Mouse (Mus musculus) hindbrain, embryonic 16.5 days (tissue): Measurements from ENCODE around the gene Ddah2. TPM values are rescaled to one million over a fixed set of nuclear protein-coding genes. Genes with fewer than 3 reads are reported as not detected.

Source experiments
- ATAC-seq: fragments of 200-750 bp; cut with Nextera tagmentation; 2 replicates; pipeline ENCODE4 v1.8.0; 2017; ENCODE audit warnings: moderate TSS enrichment, moderate library complexity
- H3K27ac ChIP-seq: fragments of 300-500 bp; sonication (generic); 2 replicates; pipeline ENCODE4 v1.5.1; 2014; ENCODE audit warnings: low read depth, mild to moderate bottlenecking, control low read depth, low read length, moderate library complexity
- H3K27me3 ChIP-seq: fragments of 300-500 bp; sonication (generic); replicated peaks from 2 replicates; pipeline ENCODE4 v1.6.1; 2014; ENCODE audit warnings: low read length; ENCODE audit not compliant: control insufficient read depth, insufficient read depth
- H3K36me3 ChIP-seq: fragments of 300-500 bp; sonication (generic); 2 replicates; pipeline ENCODE4 v1.6.1; 2014; ENCODE audit warnings: mild to moderate bottlenecking, low read length, moderate library complexity, mixed read lengths; ENCODE audit not compliant: control insufficient read depth, insufficient read depth
- H3K4me1 ChIP-seq: fragments of 300-500 bp; sonication (generic); 2 replicates; pipeline ENCODE4 v1.6.1; 2014; ENCODE audit warnings: low read depth, low read length; ENCODE audit not compliant: control insufficient read depth, insufficient read depth
- H3K4me2 ChIP-seq: fragments of 300-500 bp; sonication (generic); 2 replicates; pipeline ENCODE4 v1.6.1; 2014; ENCODE audit warnings: mild to moderate bottlenecking, low read length, control low read depth, moderate library complexity
- H3K4me3 ChIP-seq: fragments of 300-500 bp; sonication (generic); 2 replicates; pipeline ENCODE4 v1.5.1; 2014; ENCODE audit warnings: mild to moderate bottlenecking, low read length, control low read depth, moderate library complexity
- H3K9ac ChIP-seq: fragments of 300-500 bp; sonication (generic); 2 replicates; pipeline ENCODE4 v1.6.1; 2014; ENCODE audit warnings: low read depth, mild to moderate bottlenecking, control low read depth, low read length, moderate library complexity
- H3K9me3 ChIP-seq: fragments of 300-500 bp; sonication (generic); 2 replicates; pipeline ENCODE4 v1.6.1; 2014; ENCODE audit warnings: mild to moderate bottlenecking, low read length, moderate library complexity; ENCODE audit not compliant: control insufficient read depth
- WGBS: fragments of 180-500 bp; shearing (Covaris S2); extraction: QIAGEN DNeasy Blood & Tissue Kit; methylation state at CpG from one replicate; pipeline ENCODE4 v1.1.7; 2014; 5-methylcytosine and 5-hydroxymethylcytosine counted together
- polyA plus RNA-seq: library from polyadenylated mRNA; unstranded; fragments of >200 nt; fragmentation: Nextera tagmentation; extraction: Ambion mirVana; gene quantifications from 2 replicates; pipeline ENCODE4 v1.2.1, GENCODE M21; 2015

Ddah2 gene
- polyA plus RNA-seq, 1 experiment from 2014 or later = 363 TPM

DNA sequence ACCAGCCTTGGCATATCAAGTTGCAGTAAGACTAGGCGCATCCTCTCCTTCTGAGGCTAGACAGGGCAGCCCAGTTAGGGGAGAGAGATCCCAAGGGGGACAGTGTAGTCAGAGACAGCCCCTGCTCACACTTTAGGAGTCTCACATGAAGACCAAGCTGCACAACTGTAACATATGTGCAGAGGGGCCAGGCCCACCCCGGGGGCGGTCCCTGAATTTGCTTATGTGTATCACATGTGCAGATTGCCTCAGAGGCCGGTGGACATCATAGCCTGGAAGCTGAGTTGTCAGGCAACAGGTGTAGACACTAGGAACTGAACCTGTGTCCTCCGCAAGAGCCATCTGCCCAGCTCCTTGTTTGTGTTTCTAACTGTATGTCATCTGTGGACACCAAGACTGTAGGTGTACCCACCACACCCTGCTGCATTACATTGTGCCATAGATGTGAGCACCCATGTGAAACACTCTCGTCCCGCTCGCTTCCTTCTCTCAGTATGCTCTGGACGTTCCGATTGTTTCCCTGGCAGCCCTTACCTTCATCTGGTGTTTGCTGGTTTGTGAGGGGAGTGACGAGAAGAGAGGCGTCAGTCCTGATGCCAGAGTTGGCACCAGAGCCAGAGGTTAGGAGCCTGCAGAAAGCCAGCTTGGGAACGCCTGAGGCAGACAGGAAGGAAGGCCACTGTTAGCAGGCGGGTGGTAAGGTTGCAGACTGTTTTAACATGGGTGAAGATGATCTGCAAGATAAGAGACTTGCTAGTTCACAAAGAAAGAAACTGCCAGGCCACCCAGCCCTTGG lies 33.8 kb downstream of the Ddah2 start:
- H3K4me2 ChIP-seq = no peak overlapping the region
- no peak for ATAC-seq
- H3K4me3 ChIP-seq = no peak overlapping the region
- WGBS = 89% methylated on average over 14 of the region's 14 CpGs
- no peaks in the 10 kb centered on the region for H3K27me3 ChIP-seq
- H3K4me1 ChIP-seq = peaks cover 8% of the 10 kb centered on the region
- H3K27ac ChIP-seq = no peak overlapping the region
- H3K36me3 ChIP-seq = peaks cover 30% of the 10 kb centered on the region
- H3K9ac ChIP-seq = no peak overlapping the region
- H3K9me3 ChIP-seq = no peaks in the 10 kb centered on the region

DNA sequence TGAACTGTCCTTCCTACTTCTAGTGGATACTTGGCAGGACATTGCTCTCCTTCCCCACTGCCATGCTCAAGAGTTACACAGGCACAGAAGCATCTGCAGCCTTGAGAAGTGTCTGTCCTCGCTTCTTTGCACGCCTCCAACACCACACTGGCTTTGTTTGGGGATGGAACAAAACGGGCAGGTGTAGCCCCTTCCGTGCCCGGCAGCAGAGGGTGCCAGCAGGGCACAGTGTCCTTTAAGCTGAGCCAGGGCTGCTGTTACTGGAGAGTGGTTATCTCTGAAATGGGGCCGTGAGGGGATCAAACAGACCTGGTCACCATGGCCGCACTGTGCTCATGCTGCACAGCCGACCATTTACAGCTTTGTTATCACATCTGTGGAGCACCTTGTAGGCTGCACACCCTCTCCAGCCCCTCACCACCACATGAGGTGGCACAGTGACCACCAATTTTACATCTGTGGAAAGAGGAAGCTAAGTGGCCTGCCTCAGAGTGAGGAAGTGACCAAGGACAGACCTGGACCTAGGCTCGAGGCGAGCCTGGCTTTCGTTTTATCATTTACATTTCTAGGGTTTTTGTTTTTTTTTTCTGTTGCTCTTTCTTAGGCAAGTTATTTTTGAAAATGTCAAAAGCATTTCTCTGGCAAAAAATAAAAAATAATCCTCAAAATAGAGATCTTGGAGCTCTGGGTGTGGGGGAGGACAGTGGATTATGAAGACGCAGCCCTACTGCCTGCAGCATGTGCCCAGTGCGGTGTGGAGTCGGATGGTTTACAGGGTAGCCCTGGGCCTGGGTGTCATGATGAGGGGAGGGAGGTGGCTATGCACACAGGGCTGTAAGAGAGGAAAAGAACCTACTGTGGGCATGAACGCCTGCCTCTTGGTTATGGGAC lies 35.9 kb downstream of the Ddah2 start:
- Histone ChIP-seq H3K27ac (no peak overlapping the region), H3K27me3 (no peaks in the 10 kb centered on the region), H3K4me2 (no peak overlapping the region), H3K4me3 (no peak overlapping the region), H3K36me3 (peaks cover 37% of the 10 kb centered on the region), H3K4me1 (peaks cover 8% of the 10 kb centered on the region), H3K9me3 (no peaks in the 10 kb centered on the region), H3K9ac (no peak overlapping the region)
- 94% methylated on average over 15 of the region's 15 CpGs for WGBS
- ATAC-seq = no peak

DNA sequence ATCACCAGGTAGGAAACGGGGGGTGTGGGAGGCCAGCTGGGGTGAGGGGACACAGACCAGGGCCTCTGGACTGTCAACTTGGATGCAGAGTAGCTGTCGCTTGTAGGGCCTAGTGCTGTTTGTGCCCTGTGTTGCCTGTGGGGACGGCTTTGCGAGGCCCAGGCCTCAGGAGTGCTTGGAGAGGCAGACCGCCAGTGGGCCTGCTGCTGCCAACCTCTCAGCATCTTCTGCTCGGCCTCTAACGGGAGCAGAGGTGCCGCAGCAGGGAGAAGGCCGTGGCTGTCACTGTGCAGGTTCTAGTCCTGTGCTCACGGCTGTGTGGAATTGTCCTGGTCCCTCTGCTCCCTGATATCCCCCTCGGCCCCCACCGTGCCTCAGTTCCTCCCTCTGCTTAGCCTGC lies 37.8 kb downstream of the Ddah2 start:
- Histone ChIP-seq H3K9me3 (no peaks in the 10 kb centered on the region), H3K36me3 (peaks cover 52% of the 10 kb centered on the region), H3K9ac (no peak overlapping the region), H3K4me2 (no peak overlapping the region), H3K27ac (no peak overlapping the region), H3K4me3 (no peak overlapping the region), H3K4me1 (no peaks in the 10 kb centered on the region), H3K27me3 (no peaks in the 10 kb centered on the region)
- 86% methylated on average over 11 of the region's 12 CpGs for WGBS
- ATAC-seq = no peak

DNA sequence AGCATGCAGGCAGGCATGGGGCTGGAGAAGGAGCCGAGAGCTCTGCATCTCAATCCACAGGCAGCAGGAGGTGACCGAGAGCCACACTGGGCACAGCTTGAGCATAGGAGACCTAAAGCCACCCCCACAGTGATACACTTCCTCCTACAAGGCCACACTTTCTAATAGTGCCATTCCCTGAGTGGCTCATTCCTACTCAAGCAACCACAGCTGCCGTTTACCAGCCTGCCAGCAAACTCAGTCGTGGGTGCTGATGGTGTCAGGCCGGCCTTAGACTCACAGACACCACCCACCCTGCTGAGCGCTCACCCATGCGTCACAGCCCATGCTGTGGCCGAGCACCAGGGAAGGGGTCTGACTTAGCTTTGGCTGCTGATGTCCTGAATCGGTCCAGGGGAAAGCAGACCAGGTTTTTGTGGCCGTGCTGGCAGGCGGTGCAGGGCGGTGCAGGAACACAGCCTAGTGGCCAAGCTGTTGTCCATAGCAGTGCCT lies 38.4 kb downstream of the Ddah2 start:
- no peaks in the 10 kb centered on the region for H3K27me3 ChIP-seq
- H3K4me2 ChIP-seq = no peak overlapping the region
- no peak overlapping the region for H3K27ac ChIP-seq
- H3K9ac ChIP-seq = no peak overlapping the region
- no peak for ATAC-seq
- WGBS = 76% methylated on average over 12 of the region's 12 CpGs
- H3K9me3 ChIP-seq = no peaks in the 10 kb centered on the region
- peaks cover 55% of the 10 kb centered on the region for H3K36me3 ChIP-seq
- H3K4me3 ChIP-seq = no peak overlapping the region
- H3K4me1 ChIP-seq = no peaks in the 10 kb centered on the region

DNA sequence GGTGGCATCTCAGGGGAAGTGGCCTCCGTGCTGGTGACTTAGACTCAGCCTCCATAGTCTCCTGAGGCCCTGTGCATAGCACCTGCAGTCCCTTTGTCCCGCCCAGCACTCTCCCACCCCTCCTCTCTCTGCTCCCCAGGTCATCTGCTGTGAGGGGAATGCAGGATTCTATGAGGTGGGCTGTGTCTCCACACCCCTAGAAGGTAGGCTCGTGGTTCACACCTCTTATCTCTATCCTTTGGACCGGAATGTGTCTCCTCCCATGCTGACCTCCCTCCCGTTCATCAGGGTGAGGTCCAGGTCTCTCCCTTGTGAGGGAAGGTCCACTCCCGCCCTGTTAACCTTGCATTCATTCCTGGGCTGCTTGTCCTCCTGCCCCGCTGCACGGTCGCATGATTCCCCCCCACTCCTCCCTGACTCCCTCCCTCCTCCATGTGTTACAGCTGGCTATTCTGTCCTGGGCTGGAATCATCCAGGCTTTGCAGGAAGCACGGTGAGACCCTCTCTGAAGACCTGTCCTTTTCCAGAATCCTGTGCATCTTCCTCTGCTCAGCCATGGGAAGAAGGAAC lies 41.4 kb downstream of the Ddah2 start:
- H3K27me3 ChIP-seq = no peaks in the 10 kb centered on the region
- H3K4me2 ChIP-seq = no peak overlapping the region
- no peak overlapping the region for H3K27ac ChIP-seq
- peaks cover 50% of the 10 kb centered on the region for H3K36me3 ChIP-seq
- ATAC-seq = 0 out of 2 replicates have a peak, but pooled peaks have one; percentile 18
- H3K9me3 ChIP-seq = no peaks in the 10 kb centered on the region
- H3K4me1 ChIP-seq = no peaks in the 10 kb centered on the region
- no peak overlapping the region for H3K9ac ChIP-seq
- 74% methylated on average over 10 of the region's 10 CpGs for WGBS
- H3K4me3 ChIP-seq = no peak overlapping the region

DNA sequence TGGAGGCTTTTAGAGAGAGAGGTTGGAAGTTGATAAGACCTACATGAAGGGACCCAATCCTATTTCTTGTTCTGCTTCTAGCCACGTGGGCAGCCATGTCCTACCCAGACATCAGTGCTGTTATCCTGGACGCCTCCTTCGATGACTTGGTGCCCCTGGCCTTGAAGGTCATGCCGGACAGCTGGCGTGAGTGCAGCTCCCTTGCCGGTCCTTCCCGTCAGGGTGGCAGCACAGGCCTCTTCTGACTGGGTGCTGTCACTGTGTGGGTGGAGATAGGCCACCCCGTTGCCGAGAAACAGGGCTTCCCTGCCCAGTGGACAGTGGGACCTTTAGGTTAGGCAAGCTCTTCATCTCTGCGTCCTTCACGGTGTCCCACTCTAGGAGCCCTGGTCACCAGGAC lies 42.3 kb downstream of the Ddah2 start:
- no peak overlapping the region for H3K9ac ChIP-seq
- H3K4me3 ChIP-seq = no peak overlapping the region
- no peak overlapping the region for H3K27ac ChIP-seq
- ATAC-seq = no peak
- H3K4me1 ChIP-seq = peaks cover 2% of the 10 kb centered on the region
- H3K36me3 ChIP-seq = peaks cover 50% of the 10 kb centered on the region
- no peak overlapping the region for H3K4me2 ChIP-seq
- H3K27me3 ChIP-seq = no peaks in the 10 kb centered on the region
- no peaks in the 10 kb centered on the region for H3K9me3 ChIP-seq
- 88% methylated on average over 11 of the region's 11 CpGs for WGBS

DNA sequence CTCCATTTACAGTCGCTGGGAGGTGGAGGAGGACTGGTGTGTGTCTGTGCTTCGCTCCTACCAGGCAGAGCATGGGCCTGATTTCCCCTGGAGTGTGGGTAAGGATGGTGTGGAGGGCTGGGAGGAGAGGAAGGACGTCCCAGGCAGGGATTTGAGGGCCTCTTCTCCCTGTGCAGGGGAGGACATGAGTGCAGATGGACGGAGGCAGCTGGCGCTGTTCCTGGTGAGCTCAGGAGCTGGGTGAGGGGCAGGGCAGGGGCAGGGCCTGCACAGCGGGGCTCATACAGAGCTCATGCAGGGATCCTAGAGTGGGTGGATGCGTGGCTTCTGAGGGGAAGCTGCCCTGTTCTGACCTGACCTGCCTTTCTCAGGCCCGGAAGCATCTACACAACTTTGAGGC lies 43.5 kb downstream of the Ddah2 start:
- no peak overlapping the region for H3K27ac ChIP-seq
- H3K4me1 ChIP-seq = peaks cover 3% of the 10 kb centered on the region
- no peak overlapping the region for H3K9ac ChIP-seq
- 71% methylated on average over 8 of the region's 8 CpGs for WGBS
- no peak overlapping the region for H3K4me2 ChIP-seq
- H3K9me3 ChIP-seq = no peaks in the 10 kb centered on the region
- no peaks in the 10 kb centered on the region for H3K27me3 ChIP-seq
- H3K36me3 ChIP-seq = peaks cover 45% of the 10 kb centered on the region
- H3K4me3 ChIP-seq = no peak overlapping the region
- ATAC-seq = no peak

DNA sequence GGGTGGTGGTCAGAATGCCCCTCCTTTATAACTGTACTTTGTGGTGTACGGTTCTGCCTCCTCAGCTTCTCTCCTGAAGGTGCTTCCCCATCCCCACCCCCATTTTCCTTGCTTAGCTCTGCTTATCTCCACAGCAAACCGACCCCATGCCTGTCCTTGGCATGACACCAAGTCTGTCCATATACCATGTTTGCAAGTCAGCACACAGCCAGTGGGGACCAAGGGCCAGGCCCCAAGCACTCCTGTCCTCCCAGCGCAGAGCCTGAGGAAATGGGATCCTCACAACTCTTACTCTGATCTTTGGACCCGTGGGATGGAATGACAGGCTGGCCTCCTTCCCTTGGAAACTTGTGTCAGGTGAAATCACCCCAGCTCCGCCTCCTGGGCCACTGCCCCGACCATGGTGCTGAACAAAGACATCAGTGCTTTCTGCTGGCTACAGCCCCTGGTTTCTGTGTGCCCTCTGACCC lies 44.4 kb downstream of the Ddah2 start:
- WGBS = 70% methylated on average over 6 of the region's 6 CpGs
- Histone ChIP-seq H3K4me3 (no peak overlapping the region), H3K27ac (no peak overlapping the region), H3K4me2 (no peak overlapping the region), H3K9me3 (no peaks in the 10 kb centered on the region), H3K36me3 (peaks cover 44% of the 10 kb centered on the region), H3K4me1 (peaks cover 3% of the 10 kb centered on the region), H3K27me3 (no peaks in the 10 kb centered on the region), H3K9ac (no peak overlapping the region)
- no peak for ATAC-seq

DNA sequence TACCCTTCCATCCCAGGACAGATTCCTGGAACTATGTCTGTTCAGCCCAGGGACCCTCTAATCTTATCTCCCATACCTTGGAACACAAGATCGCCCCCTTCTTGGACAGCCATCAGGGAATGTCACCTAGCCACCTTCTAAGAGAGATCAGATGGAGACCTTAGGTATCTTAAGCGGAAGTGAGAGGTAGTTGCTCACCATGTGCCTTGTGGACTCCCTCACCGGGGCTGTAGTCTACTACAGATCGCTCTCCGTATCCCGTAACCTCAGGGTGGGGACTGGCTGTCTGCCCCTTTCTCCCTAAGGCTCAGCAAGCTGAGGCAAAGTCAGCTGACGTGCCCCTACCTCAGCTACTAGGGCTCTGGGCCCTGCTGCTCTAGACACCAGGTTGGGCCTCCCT lies 45.2 kb downstream of the Ddah2 start:
- no peak overlapping the region for H3K9ac ChIP-seq
- H3K36me3 ChIP-seq = peaks cover 38% of the 10 kb centered on the region
- peaks cover 3% of the 10 kb centered on the region for H3K4me1 ChIP-seq
- H3K9me3 ChIP-seq = no peaks in the 10 kb centered on the region
- no peak overlapping the region for H3K4me3 ChIP-seq
- no peak overlapping the region for H3K4me2 ChIP-seq
- H3K27ac ChIP-seq = no peak overlapping the region
- H3K27me3 ChIP-seq = no peaks in the 10 kb centered on the region
- WGBS = 93% methylated on average over 7 of the region's 7 CpGs
- no peak for ATAC-seq
